Mouse (Mus musculus) G1E (cell line): ENCODE measurements at regions not wholly inside any gene's neighbourhood (a gene's known extent, or its start where the extent isn't known, plus 50 kb on each side); places are given as distances from the start of the nearest gene placed in this dataset.

Experiments used
- ATAC-seq: 2 replicates; pipeline ENCODE4 v1.8.0; 2016; ENCODE audit warnings: mild to moderate bottlenecking; ENCODE audit not compliant: insufficient number of reproducible peaks, poor library complexity, low FRiP score, severe bottlenecking; ENCODE audit errors: extremely low read depth
- DNase-seq: peaks from one replicate; pipeline ENCODE4 v3.0.0; 2012; ENCODE audit warnings: low spot score
- H3K27me3 ChIP-seq: 2 replicates; pipeline ENCODE4 v1.6.1; 2012; ENCODE audit warnings: mild to moderate bottlenecking, low read length, inconsistent platforms; ENCODE audit not compliant: insufficient read depth
- H3K36me3 ChIP-seq: replicated peaks from 2 replicates; pipeline ENCODE3; 2012; ENCODE audit warnings: mild to moderate bottlenecking, inconsistent platforms
- H3K4me1 ChIP-seq: 2 replicates; pipeline ENCODE4 v1.6.1; 2012; ENCODE audit warnings: low read depth, low read length, inconsistent platforms, mixed read lengths; ENCODE audit not compliant: insufficient read depth
- H3K4me3 ChIP-seq: 2 replicates; pipeline ENCODE4 v1.5.1; 2012; ENCODE audit warnings: low read depth, mild to moderate bottlenecking, inconsistent platforms, low read length, moderate library complexity, mixed read lengths
- H3K9me3 ChIP-seq: replicated peaks from 2 replicates; pipeline ENCODE4 v1.6.1; 2012; ENCODE audit warnings: inconsistent platforms
- CTCF ChIP-seq: IDR thresholded peaks from 2 replicates; pipeline ENCODE4 v1.5.1; 2012; ENCODE audit warnings: low read depth, low read length, inconsistent platforms, mixed read lengths
- GATA1 ChIP-seq: IDR thresholded peaks from 2 replicates; pipeline ENCODE4 v1.6.1; 2012; ENCODE audit warnings: borderline replicate concordance, low read length, inconsistent platforms, mixed read lengths
- GATA2 ChIP-seq: IDR thresholded peaks from 2 replicates; pipeline ENCODE4 v1.6.1; 2012; ENCODE audit warnings: low read depth, low read length, inconsistent platforms, borderline replicate concordance
- POLR2AphosphoS5 ChIP-seq: IDR thresholded peaks from 2 replicates; pipeline ENCODE4 v1.6.1; 2012; ENCODE audit warnings: low read depth, low read length, inconsistent platforms; ENCODE audit not compliant: insufficient replicate concordance
- TAL1 ChIP-seq: conservative IDR thresholded peaks from 2 replicates; pipeline ENCODE4 v1.6.1; 2012; ENCODE audit warnings: low read depth, low read length, inconsistent platforms, mixed read lengths

GRCm38 (mm10) chr2:161344018-161344417, 235.1 kb upstream of the Chd6 start:
- DNase-seq (no peak), ATAC-seq (no peak)
- Histone ChIP-seq H3K4me1 (no peaks in the 10 kb centered on the region), H3K4me3 (no peak overlapping the region; the same call in 1 of the 2 replicates), H3K27me3 (no peaks in the 10 kb centered on the region), H3K36me3 (no peaks in the 10 kb centered on the region), H3K9me3 (peaks cover 74% of the 10 kb centered on the region)
- TF ChIP-seq GATA1 = no peak
- no peak for TF ChIP-seq GATA2
- TF ChIP-seq CTCF = no peak
- TF ChIP-seq TAL1 = no peak
- TF ChIP-seq POLR2AphosphoS5 = no peak

- ATAC-seq (no peak), DNase-seq (no peak)
- Histone ChIP-seq H3K9me3 (peaks cover 70% of the 10 kb centered on the region), H3K27me3 (no peaks in the 10 kb centered on the region), H3K4me1 (no peaks in the 10 kb centered on the region), H3K36me3 (no peaks in the 10 kb centered on the region), H3K4me3 (no peak overlapping the region)
- no peak for TF ChIP-seq POLR2AphosphoS5
- no peak for TF ChIP-seq CTCF
- no peak for TF ChIP-seq GATA1
- no peak for TF ChIP-seq GATA2
- TF ChIP-seq TAL1 = no peak
These were observed 233.8 kb upstream of the Chd6 start for GRCm38 (mm10) chr2:161342648-161343047.

- no peaks in the 10 kb centered on the region for H3K36me3 ChIP-seq
- TF ChIP-seq TAL1 (no peak), GATA2 (no peak), POLR2AphosphoS5 (no peak), CTCF (no peak)
- peaks cover 77% of the 10 kb centered on the region for H3K9me3 ChIP-seq
- no peak overlapping the region for H3K4me3 ChIP-seq
- no peaks in the 10 kb centered on the region for H3K4me1 ChIP-seq
- DNase-seq = no peak
- no peak for ATAC-seq
- H3K27me3 ChIP-seq = no peaks in the 10 kb centered on the region
These were observed 232.6 kb upstream of the Chd6 start for GRCm38 (mm10) chr2:161341368-161341891.

GRCm38 (mm10) chr2:161340291-161340690, 231.4 kb upstream of the Chd6 start:
- ATAC-seq (no peak), DNase-seq (no peak)
- Histone ChIP-seq H3K9me3 (peaks cover 81% of the 10 kb centered on the region), H3K36me3 (no peaks in the 10 kb centered on the region), H3K4me1 (no peaks in the 10 kb centered on the region), H3K4me3 (no peak overlapping the region), H3K27me3 (no peaks in the 10 kb centered on the region)
- no peak for TF ChIP-seq GATA2
- TF ChIP-seq POLR2AphosphoS5 = no peak

GRCm38 (mm10) chr2:161339327-161340001, 230.6 kb upstream of the Chd6 start:
- no peak for DNase-seq
- H3K9me3 ChIP-seq = peaks cover 82% of the 10 kb centered on the region
- no peak for ATAC-seq
- H3K36me3 ChIP-seq = no peaks in the 10 kb centered on the region
- no peaks in the 10 kb centered on the region for H3K27me3 ChIP-seq
- no peak for TF ChIP-seq POLR2AphosphoS5
- TF ChIP-seq TAL1 = no peak
- no peak for TF ChIP-seq CTCF
- TF ChIP-seq GATA2 = no peak
- TF ChIP-seq GATA1 = no peak
- H3K4me1 ChIP-seq = no peaks in the 10 kb centered on the region
- H3K4me3 ChIP-seq = no peak overlapping the region

GRCm38 (mm10) chr2:161338953-161339326, 230.1 kb upstream of the Chd6 start:
- Histone ChIP-seq H3K36me3 (no peaks in the 10 kb centered on the region), H3K27me3 (no peaks in the 10 kb centered on the region), H3K4me3 (no peak overlapping the region), H3K9me3 (peaks cover 84% of the 10 kb centered on the region), H3K4me1 (no peaks in the 10 kb centered on the region)
- no peak for TF ChIP-seq POLR2AphosphoS5
- no peak for TF ChIP-seq TAL1
- no peak for TF ChIP-seq GATA1
- DNase-seq (no peak), ATAC-seq (no peak)

GRCm38 (mm10) chr2:161332653-161333052, 223.8 kb upstream of the Chd6 start:
- no peaks in the 10 kb centered on the region for H3K4me1 ChIP-seq
- no peak for TF ChIP-seq GATA2
- TF ChIP-seq CTCF = no peak
- TF ChIP-seq POLR2AphosphoS5 = no peak
- no peak for TF ChIP-seq TAL1
- no peak for TF ChIP-seq GATA1
- ATAC-seq (no peak), DNase-seq (no peak)
- no peaks in the 10 kb centered on the region for H3K36me3 ChIP-seq
- H3K9me3 ChIP-seq = peaks cover 43% of the 10 kb centered on the region
- no peak overlapping the region for H3K4me3 ChIP-seq
- H3K27me3 ChIP-seq = no peaks in the 10 kb centered on the region
